Mouse (Mus musculus): ENCODE measurements around the gene Hsd17b14.

- TF ChIP-seq CTCF (IDR thresholded peaks at IDR 0.05; ENCODE audit: insufficient read depth, low read depth, low read length), result no peak
- TF ChIP-seq POLR2A (IDR thresholded peaks at IDR 0.05; ENCODE audit: insufficient read depth, low read depth, low read length), result no peak
Observed at GRCm38 (mm10) chr7:45585923-45586322, 31.2 kb downstream of the Hsd17b14 start.
